In the genomic region with DNA sequence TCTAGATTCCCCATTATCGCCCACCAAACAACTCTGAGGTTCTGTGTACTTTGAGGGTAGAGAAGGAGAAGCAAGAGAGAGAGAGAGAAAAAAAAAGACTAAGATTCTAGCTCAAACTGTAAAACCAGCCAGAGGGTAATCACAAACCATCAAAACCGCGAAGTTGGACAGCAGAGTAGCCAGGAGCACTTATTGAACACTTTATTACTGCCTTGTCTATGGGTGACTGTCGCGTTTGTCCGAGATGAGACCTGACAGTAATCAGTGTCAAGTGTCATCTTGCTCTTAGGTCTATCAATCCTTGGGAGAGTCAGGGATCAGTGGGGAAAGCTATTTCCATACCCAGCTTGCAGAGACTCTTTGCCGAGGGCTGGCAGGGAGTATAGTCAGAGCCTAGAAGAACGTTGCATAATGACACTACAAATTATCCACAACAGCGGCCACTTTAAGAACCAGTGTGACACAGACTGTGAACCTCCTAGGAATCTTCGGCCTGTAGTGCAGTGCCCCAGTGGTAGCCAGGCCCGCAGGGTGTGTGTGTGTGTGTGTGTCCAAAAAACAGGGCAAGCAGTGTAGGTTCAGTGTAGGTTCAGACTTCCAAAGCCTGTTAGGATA, we compare ENCODE assay signal across 7 mouse cellular contexts. TPM values are rescaled to one million over a fixed set of nuclear protein-coding genes. Genes with fewer than 3 reads are reported as not detected.
A peak's percentile ranks its signal among the peaks of the same experiment; 100 is the strongest.
DNase-seq lines count a peak whose midpoint lies in the region; ATAC-seq and TF ChIP-seq lines count a peak whose summit lies in the region.

No protein-coding gene starts in this region.

- no peak overlapping the region for H3K27ac ChIP-seq in lung, embryonic 14.5 days (ENCODE audit: low read depth)
- no peak overlapping the region for H3K27ac ChIP-seq in forebrain, embryonic 16.5 days (ENCODE audit: low read length)
- no peak overlapping the region for H3K27ac ChIP-seq in limb, embryonic 14.5 days (replicated peaks; ENCODE audit: low read depth, low read length)
- no peak overlapping the region for H3K27ac ChIP-seq in stomach, embryonic 14.5 days (ENCODE audit: low read length)

- 24% methylated on average over 11 of the region's 11 CpGs for WGBS in lung, embryonic 14.5 days
- 19% methylated on average over 11 of the region's 11 CpGs for WGBS in forebrain, embryonic 16.5 days
- WGBS in limb, embryonic 14.5 days = 19% methylated on average over 11 of the region's 11 CpGs
- WGBS in stomach, embryonic 14.5 days = 29% methylated on average over 11 of the region's 11 CpGs

- no peaks in the 10 kb centered on the region for H3K9me3 ChIP-seq in lung, embryonic 14.5 days (ENCODE audit: low read depth, low read length)
- H3K9me3 ChIP-seq in forebrain, embryonic 16.5 days (ENCODE audit: control insufficient read depth, low read length) = no peaks in the 10 kb centered on the region
- H3K9me3 ChIP-seq in limb, embryonic 14.5 days (ENCODE audit: control insufficient read depth, low read length) = no peaks in the 10 kb centered on the region
- no peaks in the 10 kb centered on the region for H3K9me3 ChIP-seq in stomach, embryonic 14.5 days (ENCODE audit: control insufficient read depth, low read depth, low read length)

- no peak for ATAC-seq in lung, embryonic 14.5 days (ENCODE audit: insufficient read depth)
- ATAC-seq in forebrain, embryonic 16.5 days = no peak
- no peak for ATAC-seq in limb, embryonic 14.5 days (ENCODE audit: low FRiP score, low read depth)
- ATAC-seq in stomach, embryonic 14.5 days (ENCODE audit: insufficient number of reproducible peaks, insufficient read depth, low FRiP score, low read depth) = no peak
- ATAC-seq in inflammation-experienced regulatory T-cells, adult 6 months = no peak

- peak overlapping the region; percentile 89 for H3K4me2 ChIP-seq in lung, embryonic 14.5 days
- H3K4me2 ChIP-seq in forebrain, embryonic 16.5 days (ENCODE audit: low read length) = peak overlapping the region; percentile 94; the same call in 1 of the 2 replicates
- peak overlapping the region; percentile 94 for H3K4me2 ChIP-seq in limb, embryonic 14.5 days (replicated peaks; ENCODE audit: low read depth, low read length, severe bottlenecking)
- H3K4me2 ChIP-seq in stomach, embryonic 14.5 days (replicated peaks; ENCODE audit: low read depth, low read length) = peak overlapping the region; percentile 96

- no peaks in the 10 kb centered on the region for H3K36me3 ChIP-seq in lung, embryonic 14.5 days (ENCODE audit: insufficient read depth)
- no peaks in the 10 kb centered on the region for H3K36me3 ChIP-seq in forebrain, embryonic 16.5 days (ENCODE audit: control insufficient read depth, insufficient read depth)
- H3K36me3 ChIP-seq in limb, embryonic 14.5 days (ENCODE audit: control insufficient read depth, insufficient read depth, low read length) = no peaks in the 10 kb centered on the region
- no peaks in the 10 kb centered on the region for H3K36me3 ChIP-seq in stomach, embryonic 14.5 days (ENCODE audit: control insufficient read depth, insufficient read depth, low read length)

- H3K4me1 ChIP-seq in lung, embryonic 14.5 days (ENCODE audit: insufficient read depth) = no peaks in the 10 kb centered on the region
- H3K4me1 ChIP-seq in forebrain, embryonic 16.5 days (replicated peaks; ENCODE audit: control insufficient read depth, insufficient read depth, low read length) = peaks cover 27% of the 10 kb centered on the region
- peaks cover 16% of the 10 kb centered on the region for H3K4me1 ChIP-seq in limb, embryonic 14.5 days (ENCODE audit: control insufficient read depth, insufficient read depth, low read length)
- H3K4me1 ChIP-seq in stomach, embryonic 14.5 days (ENCODE audit: control insufficient read depth, insufficient read depth, low read length) = peaks cover 11% of the 10 kb centered on the region; the same call in 1 of the 2 replicates

- peaks cover 34% of the 10 kb centered on the region for H3K27me3 ChIP-seq in lung, embryonic 14.5 days (ENCODE audit: insufficient read depth, low read length)
- peaks cover 46% of the 10 kb centered on the region for H3K27me3 ChIP-seq in forebrain, embryonic 16.5 days (replicated peaks; ENCODE audit: control insufficient read depth, insufficient read depth, low read length)
- peaks cover 48% of the 10 kb centered on the region for H3K27me3 ChIP-seq in limb, embryonic 14.5 days (ENCODE audit: control insufficient read depth, insufficient read depth, low read length)
- H3K27me3 ChIP-seq in stomach, embryonic 14.5 days (ENCODE audit: control insufficient read depth, insufficient read depth, low read length) = peaks cover 8% of the 10 kb centered on the region; the same call in 1 of the 2 replicates

- peak overlapping the region; percentile 44 for H3K9ac ChIP-seq in lung, embryonic 14.5 days
- no peak overlapping the region for H3K9ac ChIP-seq in forebrain, embryonic 16.5 days (replicated peaks; ENCODE audit: low read depth, low read length)
- H3K9ac ChIP-seq in limb, embryonic 14.5 days (ENCODE audit: low read depth, low read length, severe bottlenecking) = no peak overlapping the region
- no peak overlapping the region for H3K9ac ChIP-seq in stomach, embryonic 14.5 days (replicated peaks; ENCODE audit: low read depth, low read length)

- H3K4me3 ChIP-seq in lung, embryonic 14.5 days (ENCODE audit: low read depth, low read length) = peak overlapping the region; percentile 48
- H3K4me3 ChIP-seq in forebrain, embryonic 16.5 days (replicated peaks; ENCODE audit: low read length) = peak overlapping the region; percentile 52
- H3K4me3 ChIP-seq in limb, embryonic 14.5 days (replicated peaks; ENCODE audit: low read length) = peak overlapping the region; percentile 61
- H3K4me3 ChIP-seq in stomach, embryonic 14.5 days (ENCODE audit: low read depth, low read length) = peak overlapping the region; percentile 52

- no peak for DNase-seq in lung, embryonic 14.5 days
- no peak for DNase-seq in lung, postnatal 10 days
- no peak for DNase-seq in limb, embryonic 14.5 days (ENCODE audit: low spot score)
- no peak for DNase-seq in layer of hippocampus, adult 9-10 months (ENCODE audit: low spot score)

- TF ChIP-seq CTCF in lung, embryonic 14.5 days (IDR thresholded peaks at IDR 0.05; ENCODE audit: low read depth) = no peak

- no peak for TF ChIP-seq POLR2A in limb, embryonic 14.5 days (IDR thresholded peaks at IDR 0.05; ENCODE audit: borderline replicate concordance, extremely low read depth, insufficient read depth, insufficient read length)

RNA-seq across cellular contexts. Expression of a gene that starts 2.2 kb away (rescaled TPM):
- 13.2 and 15.7 TPM in 2 replicates for polyA plus RNA-seq in lung, embryonic 14.5 days (2014; fragmentation: Nextera tagmentation; extraction: Ambion mirVana)
- polyA plus RNA-seq in forebrain, embryonic 16.5 days (2015; fragmentation: Nextera tagmentation; extraction: Ambion mirVana) = 4.2 and 4.6 TPM in 2 replicates
- 11.4 and 13.2 TPM in 2 replicates for polyA plus RNA-seq in limb, embryonic 14.5 days (2012; rRNA removed)
- 8.3 and 8.7 TPM in 2 replicates for polyA plus RNA-seq in limb, embryonic 14.5 days (2014; fragmentation: Nextera tagmentation; extraction: Ambion mirVana)
- 8.4 and 9.5 TPM in 2 replicates for polyA plus RNA-seq in stomach, embryonic 14.5 days (2014; fragmentation: Nextera tagmentation; extraction: Ambion mirVana)
- 1 to 10 TPM; 2.8 to 5.3 (median 3.6) TPM for polyA plus RNA-seq in inflammation-experienced regulatory T-cells, adult 6 months (2017; shearing (Covaris generic))
